Mouse (Mus musculus) 416B (cell line): ENCODE data around the gene Krt8.
"Not testable (repeated sequence)": the region's sequence is repeated elsewhere in the genome, so short reads cannot be mapped to it uniquely, and the experiment has no call there.

Experiments
- DNase-seq: peaks from one replicate; pipeline ENCODE4 v3.0.0; 2011; ENCODE audit warnings: low read depth

The Krt8 gene

DNA sequence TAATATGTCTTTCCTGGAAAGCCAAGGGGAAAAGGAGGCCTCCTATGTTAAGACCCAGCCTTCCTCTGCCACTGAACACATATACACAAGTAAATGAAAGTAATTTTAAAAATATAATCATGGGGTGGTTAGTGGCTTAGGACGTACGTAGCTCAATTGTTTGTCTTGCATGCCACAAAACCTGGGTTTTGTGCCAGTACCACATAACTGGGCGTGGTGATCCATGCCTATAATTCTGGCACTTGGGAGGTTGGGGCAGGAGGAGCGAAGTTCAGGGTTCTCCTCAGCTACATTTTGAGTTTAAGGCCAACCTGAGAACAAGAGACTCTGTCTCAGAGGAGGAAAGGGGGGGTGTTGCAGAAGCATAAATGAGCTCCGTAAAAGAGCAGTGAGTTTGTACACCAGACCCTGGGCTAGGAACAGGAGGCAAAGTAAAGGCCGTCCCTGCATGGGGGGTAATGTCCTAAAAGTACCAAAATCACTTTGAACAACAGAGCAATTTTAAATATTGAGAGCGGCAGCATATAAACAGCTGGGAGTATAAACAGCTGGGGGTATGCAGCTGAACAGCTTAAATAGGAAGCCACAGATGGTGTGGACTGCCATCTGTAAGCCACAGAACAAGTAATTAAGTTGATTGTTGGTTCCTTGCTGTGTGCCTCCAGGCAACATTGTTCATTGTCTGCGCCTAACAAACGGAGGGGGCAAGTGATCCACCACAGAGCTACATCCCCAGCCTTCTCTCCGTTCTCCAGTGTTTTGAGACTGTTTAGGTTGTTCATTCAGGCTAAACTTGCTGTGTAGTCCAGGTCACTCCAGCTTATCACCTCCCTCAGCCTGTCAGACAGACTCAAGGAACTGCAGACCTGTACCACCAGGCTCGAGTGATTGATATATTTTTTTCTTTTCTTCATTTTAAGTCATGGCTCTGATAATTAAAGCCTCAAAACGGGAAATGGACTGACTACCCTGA is 3.1 kb upstream of the Krt8 start:
- no peak for DNase-seq

DNA sequence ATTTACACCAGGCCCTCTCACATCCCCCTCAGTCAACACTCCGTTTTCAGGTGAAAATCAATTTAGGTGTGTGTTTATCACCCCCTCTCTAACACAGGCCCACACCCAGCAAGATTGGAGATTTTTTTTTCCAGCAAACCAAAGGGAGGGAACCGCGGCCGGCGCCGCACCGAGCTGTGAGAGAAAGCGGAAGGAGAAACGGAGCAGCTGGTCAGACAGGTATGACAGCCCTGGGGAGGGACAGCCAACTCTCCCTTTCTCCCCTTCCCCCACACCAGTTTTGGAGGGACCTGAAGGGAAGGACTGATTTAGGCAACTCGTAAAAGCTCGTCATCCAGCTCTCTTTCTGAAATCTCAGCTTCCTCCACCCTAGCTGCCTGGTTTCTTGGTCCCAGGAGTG is 2.0 kb upstream of the Krt8 start:
- DNase-seq = no peak

- DNase-seq = no peak
Measured at GRCm38 (mm10) chr15:102005290-102005689, 1.0 kb upstream of the Krt8 start.

GRCm38 (mm10) chr15:102003516-102003915 is 766 bp downstream of the Krt8 start:
- no peak for DNase-seq

GRCm38 (mm10) chr15:102002646-102003488 is 1.4 kb downstream of the Krt8 start:
- no peak for DNase-seq

- no peak for DNase-seq
Measured at GRCm38 (mm10) chr15:101999676-102000335, 4.5 kb downstream of the Krt8 start.

DNA sequence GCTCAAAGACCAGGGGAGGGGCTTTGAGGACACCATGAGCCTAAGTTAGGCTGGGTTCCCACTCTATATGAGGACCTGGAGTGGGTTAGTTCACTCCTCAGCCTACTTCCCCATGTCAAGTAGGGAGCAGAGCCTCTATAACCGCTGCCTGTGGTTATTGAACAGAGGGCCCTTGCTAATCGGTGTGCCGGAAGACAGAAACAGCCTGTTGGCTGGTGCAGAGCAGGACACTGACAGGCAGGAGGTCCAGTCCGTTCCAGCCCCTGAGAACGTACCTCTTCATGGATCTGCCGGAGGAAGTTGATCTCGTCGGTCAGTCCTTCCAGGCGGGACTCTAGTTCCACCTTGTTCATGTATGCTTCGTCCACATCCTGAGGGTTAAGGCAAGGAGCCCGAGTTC is 5.1 kb downstream of the Krt8 start:
- no peak for DNase-seq

GRCm38 (mm10) chr15:101996450-101997078 is 7.7 kb downstream of the Krt8 start:
- not testable (repeated sequence) for DNase-seq

- DNase-seq = no peak
Measured at GRCm38 (mm10) chr15:101995484-101996236, 8.6 kb downstream of the Krt8 start.

DNA sequence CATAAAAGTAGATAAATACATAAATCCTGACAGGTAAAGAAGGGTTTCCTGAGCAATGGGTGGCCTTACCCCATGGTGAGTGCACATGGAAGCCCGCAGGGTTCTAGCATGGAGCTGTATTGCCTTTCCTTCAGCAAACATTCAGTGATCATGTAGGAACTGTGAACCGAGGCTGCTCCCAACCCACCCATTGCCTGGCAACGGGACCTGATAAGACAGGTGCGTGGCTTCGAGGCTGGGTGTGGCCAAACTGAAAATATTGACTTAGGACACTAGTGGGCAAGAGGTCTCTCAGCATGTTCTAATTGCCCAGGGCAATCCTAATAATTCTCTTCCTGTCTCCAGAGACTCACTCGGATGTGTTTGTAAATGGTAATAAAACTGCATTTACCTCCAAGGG is 9.9 kb downstream of the Krt8 start:
- no peak for DNase-seq

GRCm38 (mm10) chr15:101990946-101991345 is 13.3 kb downstream of the Krt8 start:
- DNase-seq = no peak

DNA sequence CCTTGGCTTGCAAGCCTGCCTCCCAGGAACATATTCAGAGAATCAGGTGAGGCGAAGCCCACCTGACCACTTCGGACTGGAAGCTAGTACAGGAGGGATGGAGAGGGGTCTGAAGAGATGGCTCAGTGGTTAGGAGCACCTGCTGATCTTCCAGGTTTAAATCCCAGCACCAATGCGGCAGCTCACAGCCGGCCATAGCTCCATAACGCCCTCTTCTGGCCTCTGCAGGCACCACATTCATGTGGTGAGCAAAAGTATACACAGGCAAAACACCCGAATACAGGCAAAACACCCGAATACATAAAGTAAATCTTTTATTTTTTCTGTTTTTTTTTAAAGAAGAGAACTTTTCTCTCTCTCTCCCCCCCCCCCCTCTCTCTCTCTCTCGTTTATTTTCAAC is 15.6 kb downstream of the Krt8 start:
- DNase-seq = no peak

- DNase-seq = peak; percentile 80
Measured at GRCm38 (mm10) chr15:101988119-101988518, 16.2 kb downstream of the Krt8 start.

- DNase-seq = no peak
Measured at GRCm38 (mm10) chr15:101984746-101985145, 19.5 kb downstream of the Krt8 start.

DNA sequence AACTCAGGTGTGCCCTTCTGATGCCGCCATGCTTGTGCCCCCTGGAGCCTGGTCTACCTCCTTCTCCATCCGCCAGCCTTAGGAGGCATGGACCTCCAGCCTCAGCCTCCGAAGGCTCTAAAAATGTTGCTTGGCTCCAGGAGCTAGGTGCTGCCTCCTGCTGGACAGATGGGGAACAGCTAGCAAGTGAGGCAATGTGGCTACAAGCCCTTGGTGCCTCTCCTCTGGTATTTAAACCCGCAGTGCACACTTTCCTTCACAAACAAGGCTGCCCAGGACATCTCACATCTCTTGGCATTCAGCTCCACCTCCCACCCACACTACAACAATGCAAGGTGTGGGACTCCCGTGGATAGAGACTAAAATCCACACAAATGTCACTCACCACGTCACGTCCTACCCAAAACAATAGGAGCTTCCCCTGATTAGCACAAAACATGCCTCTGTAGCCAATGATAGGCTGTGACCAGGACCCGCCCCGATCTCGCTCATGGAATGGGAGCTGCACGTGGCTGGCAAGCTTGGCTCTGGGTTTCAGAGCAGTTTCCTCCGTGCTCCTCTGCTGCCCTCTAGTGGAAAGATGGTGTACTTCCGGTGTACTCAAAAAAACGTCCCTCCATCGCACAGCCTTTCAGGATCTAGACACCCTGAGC is 20.2 kb downstream of the Krt8 start:
- peak; percentile 99 for DNase-seq

DNA sequence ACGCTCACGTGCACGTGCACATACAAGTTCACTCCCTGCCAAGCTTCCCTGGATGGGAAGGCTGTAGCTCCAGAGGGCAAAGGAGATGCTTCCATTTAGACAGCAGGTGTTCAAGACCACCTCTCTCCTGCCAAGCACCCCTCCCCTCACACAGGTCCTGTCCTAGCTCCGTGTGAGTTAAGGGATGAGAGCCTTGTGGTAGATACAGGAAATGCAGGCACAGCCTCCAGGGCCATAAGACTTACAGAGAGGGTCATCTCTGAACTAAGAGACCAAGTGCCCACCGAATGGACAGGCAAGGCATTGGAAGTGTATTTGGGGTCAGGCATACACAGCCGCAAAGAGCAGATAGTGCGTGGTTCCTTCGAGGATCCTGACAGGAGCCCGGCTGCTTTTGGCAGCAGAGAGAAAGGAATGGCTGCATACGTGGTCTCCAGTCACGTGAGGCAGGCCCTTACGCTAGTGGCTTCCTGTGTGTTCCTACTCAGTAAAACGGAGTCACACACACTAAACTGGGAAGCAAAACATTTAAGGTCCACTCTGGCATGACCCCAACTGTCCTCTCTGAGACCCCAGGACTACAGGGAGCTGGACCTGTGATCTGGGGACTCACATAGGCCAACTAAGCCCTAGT is 20.9 kb downstream of the Krt8 start:
- peak; percentile 58 for DNase-seq

DNA sequence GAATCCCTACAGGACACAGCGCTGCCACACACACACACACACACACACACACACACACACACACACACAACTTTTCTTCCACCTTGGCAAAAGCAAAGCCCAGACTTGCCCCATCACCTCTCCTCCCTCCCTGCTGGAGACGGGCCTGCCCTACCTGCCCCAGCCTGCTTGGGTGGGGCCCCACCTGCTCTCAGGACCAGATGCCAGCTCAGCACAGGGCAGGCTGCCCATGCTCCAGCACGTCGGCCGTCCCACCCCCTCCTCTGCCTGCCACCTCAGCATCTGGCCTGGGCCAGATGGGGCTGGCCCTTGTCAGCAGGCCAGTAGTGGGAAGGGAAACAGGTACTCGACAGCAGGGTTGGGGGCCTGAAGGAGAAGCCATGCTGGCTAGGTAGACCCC is 23.4 kb downstream of the Krt8 start:
- DNase-seq = no peak

DNA sequence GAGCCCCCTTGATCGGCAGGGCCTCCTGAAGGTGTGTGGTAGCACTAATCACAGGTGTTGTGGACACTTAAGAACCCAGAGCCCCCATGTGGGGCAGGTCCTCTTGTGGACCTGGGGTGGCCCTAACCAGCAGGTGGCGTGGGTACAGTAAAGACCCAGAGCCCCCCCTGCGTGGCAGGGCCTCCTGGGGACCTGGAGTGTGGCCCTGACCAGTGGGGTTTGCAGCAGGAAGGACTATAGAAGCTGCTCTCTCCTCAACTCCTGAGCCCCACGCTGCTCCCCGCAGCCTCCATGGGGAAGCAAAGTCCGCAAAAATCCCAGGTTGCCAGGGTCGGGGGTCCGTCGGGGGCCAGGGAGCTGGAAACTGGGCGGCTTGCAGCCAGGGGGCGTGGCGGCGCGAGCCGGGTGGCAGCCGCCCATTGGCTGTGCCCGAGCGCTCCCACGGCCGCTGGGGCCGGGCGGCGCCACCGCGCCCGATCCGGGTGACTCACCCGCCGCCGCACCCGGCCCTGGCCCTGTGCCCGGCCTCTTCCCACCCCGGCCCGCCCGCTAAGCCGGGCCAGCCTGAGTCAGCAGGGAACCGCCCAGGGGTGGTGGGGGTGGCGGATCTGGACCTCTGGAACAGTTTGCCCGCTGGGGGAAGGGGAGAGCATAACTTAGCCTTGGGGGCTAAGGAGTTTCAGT is 27.1 kb downstream of the Krt8 start:
- peak; percentile 88 for DNase-seq

DNA sequence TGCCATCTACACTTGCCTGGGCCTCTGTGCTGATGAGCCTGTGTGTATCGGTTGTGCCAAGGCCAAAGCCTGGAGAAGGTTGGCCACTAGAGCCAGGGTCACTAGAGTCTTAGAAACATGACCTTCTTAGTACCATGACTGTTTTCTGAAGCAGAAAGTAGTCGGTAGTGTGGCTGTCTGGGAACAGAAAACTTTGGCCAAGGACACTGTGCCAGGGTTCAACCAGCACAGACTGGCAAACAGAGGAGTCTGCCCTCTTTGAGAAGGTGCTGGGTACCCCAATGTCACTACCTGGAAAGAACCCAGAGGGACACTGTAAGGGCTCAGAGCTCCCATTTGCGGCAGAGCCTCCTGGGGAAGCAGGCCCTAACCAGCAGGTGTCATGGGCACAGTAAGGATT is 27.6 kb downstream of the Krt8 start:
- no peak for DNase-seq

DNA sequence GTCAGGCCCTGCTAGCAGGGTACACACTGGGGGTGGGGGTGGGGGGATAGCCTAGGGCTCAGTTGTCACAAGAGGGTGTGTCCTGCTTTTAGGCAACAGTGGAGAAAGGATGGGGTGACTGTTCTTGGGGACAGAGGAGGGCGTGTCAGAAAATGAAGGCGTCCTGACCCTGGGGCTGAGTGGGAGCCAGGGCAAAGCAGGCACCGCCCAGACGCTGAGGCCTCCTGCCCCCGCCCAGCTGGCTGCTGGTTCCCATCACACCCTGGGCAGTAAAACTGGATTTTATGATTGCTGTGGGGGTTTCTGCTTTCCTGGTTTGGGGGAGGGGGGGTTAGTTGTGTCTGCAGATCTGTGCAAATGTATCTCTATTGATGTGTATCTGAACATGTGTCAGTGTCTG is 28.3 kb downstream of the Krt8 start:
- DNase-seq = no peak
